Comparison of ENCODE assay signal across 11 mouse cellular contexts in the genomic region with DNA sequence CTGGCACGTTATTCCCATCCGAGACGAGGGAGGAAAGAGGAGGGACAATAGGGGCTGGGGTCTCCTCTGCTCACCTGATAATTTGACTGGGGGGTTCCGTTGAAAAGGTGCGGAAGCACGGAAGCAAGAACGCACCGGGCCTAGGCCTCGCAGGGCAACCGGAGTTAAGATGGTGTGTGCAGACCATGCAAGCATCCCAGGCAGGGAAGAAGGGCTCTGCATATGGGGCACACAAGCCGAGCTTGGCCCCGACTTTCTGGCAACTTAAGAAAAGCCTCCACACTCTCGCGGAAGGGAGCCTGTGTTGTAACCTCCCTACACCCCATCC. TPM values are rescaled to one million over a fixed set of nuclear protein-coding genes. Genes with fewer than 3 reads are reported as not detected.
DNase-seq lines count a peak whose midpoint lies in the region; ATAC-seq lines count a peak whose summit lies in the region.
"Had no signal": no experiment of that assay in that cellular context is flagged by ENCODE, and none has a peak within 500 bp of the region (broad histone marks: within the 10 kb centered on the region; RNA-seq: fewer than 3 reads in every experiment).

No protein-coding gene starts in this region.

- WGBS in forebrain, embryonic 10.5 days: 2% methylated on average over 14 of the region's 14 CpGs
- 4% methylated on average over 14 of the region's 14 CpGs for WGBS in forebrain, embryonic 14.5 days
- 5% methylated on average over 14 of the region's 14 CpGs for WGBS in forebrain, embryonic 12.5 days
- WGBS in limb, embryonic 12.5 days: 5% methylated on average over 14 of the region's 14 CpGs
- WGBS in kidney, embryonic 16.5 days: 6% methylated on average over 14 of the region's 14 CpGs

- peaks cover 91% of the 10 kb centered on the region for H3K27me3 ChIP-seq in forebrain, embryonic 10.5 days (ENCODE audit: poor library complexity, severe bottlenecking)
- peaks cover 60% of the 10 kb centered on the region for H3K27me3 ChIP-seq in forebrain, embryonic 14.5 days (replicated peaks; ENCODE audit: control insufficient read depth, insufficient read depth, low read length)
- H3K27me3 ChIP-seq in forebrain, embryonic 12.5 days: peaks cover 79% of the 10 kb centered on the region
- H3K27me3 ChIP-seq in limb, embryonic 12.5 days: peaks cover 81% of the 10 kb centered on the region
- H3K27me3 ChIP-seq in kidney, embryonic 16.5 days (ENCODE audit: insufficient read depth, low read length): peaks cover 75% of the 10 kb centered on the region

- H3K4me3 ChIP-seq in forebrain, embryonic 10.5 days: peak overlapping the region; percentile 9; the same call in 1 of the 2 replicates
- no peak overlapping the region for H3K4me3 ChIP-seq in forebrain, embryonic 14.5 days (ENCODE audit: low read depth, low read length)
- H3K4me3 ChIP-seq in forebrain, embryonic 12.5 days (replicated peaks): no peak overlapping the region; the same call in 1 of the 2 replicates
- peak overlapping the region; percentile 18 for H3K4me3 ChIP-seq in limb, embryonic 12.5 days (replicated peaks)
- no peak overlapping the region for H3K4me3 ChIP-seq in kidney, embryonic 16.5 days (ENCODE audit: low read length)
- H3K4me3 ChIP-seq: intestine, embryonic 15.5 days had no signal

- no peak for DNase-seq in forebrain, embryonic 10.5 days (ENCODE audit: extremely low spot score, low spot score)
- DNase-seq in forebrain, embryonic 14.5 days (ENCODE audit: low spot score): no peak
- peak; percentile 22 for DNase-seq in neural tube, embryonic 10.5 days (ENCODE audit: extremely low spot score, low spot score)
- DNase-seq in c-Kit-positive CD71-positive TER-119-positive erythroid progenitor cells, embryonic 14.5 days (ENCODE audit: low spot score): no peak
- no peak for DNase-seq in frontal cortex, postnatal 25 days (ENCODE audit: low spot score in 2 of 2)

- H3K9me3 ChIP-seq in forebrain, embryonic 10.5 days: no peaks in the 10 kb centered on the region
- no peaks in the 10 kb centered on the region for H3K9me3 ChIP-seq in forebrain, embryonic 14.5 days (replicated peaks; ENCODE audit: control insufficient read depth, low read length)
- H3K9me3 ChIP-seq in forebrain, embryonic 12.5 days: no peaks in the 10 kb centered on the region
- no peaks in the 10 kb centered on the region for H3K9me3 ChIP-seq in limb, embryonic 12.5 days
- H3K9me3 ChIP-seq in kidney, embryonic 16.5 days (ENCODE audit: low read length): no peaks in the 10 kb centered on the region
- H3K9me3 ChIP-seq: intestine, embryonic 15.5 days had no signal

- no peak overlapping the region for H3K27ac ChIP-seq in forebrain, embryonic 10.5 days
- H3K27ac ChIP-seq in forebrain, embryonic 14.5 days (ENCODE audit: low read depth, low read length): no peak overlapping the region
- no peak overlapping the region for H3K27ac ChIP-seq in forebrain, embryonic 12.5 days
- H3K27ac ChIP-seq in limb, embryonic 12.5 days: no peak overlapping the region
- H3K27ac ChIP-seq in kidney, embryonic 16.5 days (ENCODE audit: low read length): no peak overlapping the region
- H3K27ac ChIP-seq: intestine, embryonic 15.5 days had no signal

- peaks cover 31% of the 10 kb centered on the region for H3K4me1 ChIP-seq in forebrain, embryonic 10.5 days
- H3K4me1 ChIP-seq in forebrain, embryonic 14.5 days (ENCODE audit: control insufficient read depth, insufficient read depth, low read length): no peaks in the 10 kb centered on the region
- H3K4me1 ChIP-seq in forebrain, embryonic 12.5 days: peaks cover 5% of the 10 kb centered on the region
- H3K4me1 ChIP-seq in limb, embryonic 12.5 days (replicated peaks): peaks cover 17% of the 10 kb centered on the region; the same call in 1 of the 2 replicates
- peaks cover 12% of the 10 kb centered on the region for H3K4me1 ChIP-seq in kidney, embryonic 16.5 days (ENCODE audit: insufficient read depth, low read length)

- ATAC-seq in forebrain, embryonic 14.5 days: no peak
- no peak for ATAC-seq in forebrain, embryonic 12.5 days (ENCODE audit: low FRiP score)
- ATAC-seq in limb, embryonic 12.5 days (ENCODE audit: insufficient number of reproducible peaks, insufficient read depth, low FRiP score, low TSS enrichment, low read depth): no peak
- ATAC-seq in kidney, embryonic 16.5 days (ENCODE audit: low FRiP score, low TSS enrichment): no peak
- ATAC-seq: activated CD4-positive, CD25-positive, alpha-beta regulatory T cell, adult 4 months had no signal

- no peak overlapping the region for H3K4me2 ChIP-seq in forebrain, embryonic 14.5 days (ENCODE audit: low read length)
- peak overlapping the region; percentile 8 for H3K4me2 ChIP-seq in forebrain, embryonic 12.5 days
- H3K4me2 ChIP-seq in limb, embryonic 12.5 days: peak overlapping the region; percentile 36
- H3K4me2 ChIP-seq in kidney, embryonic 16.5 days (replicated peaks; ENCODE audit: low read depth, low read length): no peak overlapping the region
- H3K4me2 ChIP-seq: intestine, embryonic 15.5 days had no signal

- H3K36me3 ChIP-seq in forebrain, embryonic 10.5 days (replicated peaks): no peaks in the 10 kb centered on the region
- no peaks in the 10 kb centered on the region for H3K36me3 ChIP-seq in forebrain, embryonic 14.5 days (ENCODE audit: control insufficient read depth, insufficient read depth, low read length)
- H3K36me3 ChIP-seq in forebrain, embryonic 12.5 days (replicated peaks): no peaks in the 10 kb centered on the region
- no peaks in the 10 kb centered on the region for H3K36me3 ChIP-seq in limb, embryonic 12.5 days
- no peaks in the 10 kb centered on the region for H3K36me3 ChIP-seq in kidney, embryonic 16.5 days (ENCODE audit: insufficient read depth, low read length)
- H3K36me3 ChIP-seq: G1E; intestine, embryonic 15.5 days had no signal

- H3K9ac ChIP-seq in forebrain, embryonic 14.5 days (ENCODE audit: low read length): no peak overlapping the region
- H3K9ac ChIP-seq in forebrain, embryonic 12.5 days: no peak overlapping the region
- no peak overlapping the region for H3K9ac ChIP-seq in limb, embryonic 12.5 days (replicated peaks)
- no peak overlapping the region for H3K9ac ChIP-seq in kidney, embryonic 16.5 days (replicated peaks; ENCODE audit: low read length)
- H3K9ac ChIP-seq: intestine, embryonic 15.5 days had no signal

RNA-seq across cellular contexts. Expression of gene Satb2, which starts 6.0 kb away (rescaled TPM):
- 0.91 and 1.4 TPM in 2 replicates for polyA plus RNA-seq in forebrain, embryonic 10.5 days (2016; fragmentation: Nextera tagmentation; extraction: Ambion mirVana)
- 20.1 and 40.6 TPM in 2 replicates for polyA plus RNA-seq in forebrain, embryonic 14.5 days (2014; fragmentation: Nextera tagmentation; extraction: Ambion mirVana)
- 2.5 and 2.6 TPM in 2 replicates for polyA plus RNA-seq in forebrain, embryonic 12.5 days (2016; fragmentation: Nextera tagmentation; extraction: Ambion mirVana)
- 1.9 and 2.1 TPM in 2 replicates for polyA plus RNA-seq in limb, embryonic 12.5 days (2016; fragmentation: Nextera tagmentation; extraction: Ambion mirVana)
- polyA plus RNA-seq in kidney, embryonic 16.5 days (2015; fragmentation: Nextera tagmentation; extraction: Ambion mirVana): 1.6 and 2.6 TPM in 2 replicates
- polyA plus RNA-seq: G1E had no signal

Comparison
In these comparisons a context has a peak if more than half of its experiments do, and no peak if none do; other contexts are left out.
1. H3K4me3 ChIP-seq: peak in forebrain, embryonic 10.5 days (single experiment) and limb, embryonic 12.5 days (single experiment); none in forebrain, embryonic 14.5 days (single experiment), forebrain, embryonic 12.5 days (single experiment) and kidney, embryonic 16.5 days (single experiment).
2. H3K4me2 ChIP-seq: peak in forebrain, embryonic 12.5 days (single experiment) and limb, embryonic 12.5 days (single experiment); none in forebrain, embryonic 14.5 days (single experiment) and kidney, embryonic 16.5 days (single experiment).